Mouse (Mus musculus) hindbrain, embryonic 10.5 days (tissue): ENCODE data around the gene Ptov1. TPM values are rescaled to one million over a fixed set of nuclear protein-coding genes. Genes with fewer than 3 reads are reported as not detected.
A peak's percentile ranks its signal among the peaks of the same experiment; 100 is the strongest.
"Not testable (repeated sequence)": the region's sequence is repeated elsewhere in the genome, so short reads cannot be mapped to it uniquely, and the experiment has no call there.

Experiments
- DNase-seq: peaks from one replicate; pipeline ENCODE4 v3.0.0-alpha.2; 2017; ENCODE audit warnings: low spot score
- H3K27ac ChIP-seq: fragments of 300-500 bp; sonication (generic); 2 replicates; pipeline ENCODE4 v1.5.1; 2016; ENCODE audit warnings: mild to moderate bottlenecking, moderate library complexity
- H3K27me3 ChIP-seq: fragments of 300-500 bp; sonication (generic); 2 replicates; pipeline ENCODE4 v1.6.1; 2016; ENCODE audit warnings: mild to moderate bottlenecking; ENCODE audit not compliant: poor library complexity, insufficient read depth, severe bottlenecking
- H3K36me3 ChIP-seq: fragments of 300-500 bp; sonication (generic); 2 replicates; pipeline ENCODE4 v1.6.1; 2016; ENCODE audit warnings: mild to moderate bottlenecking, moderate library complexity
- H3K4me1 ChIP-seq: fragments of 300-500 bp; sonication (generic); replicated peaks from 2 replicates; pipeline ENCODE4 v1.6.1; 2016; ENCODE audit warnings: mild to moderate bottlenecking
- H3K4me3 ChIP-seq: fragments of 300-500 bp; sonication (generic); 2 replicates; pipeline ENCODE4 v1.5.1; 2016; ENCODE audit warnings: mild to moderate bottlenecking, moderate library complexity
- H3K9me3 ChIP-seq: fragments of 300-500 bp; sonication (generic); 2 replicates; pipeline ENCODE4 v1.6.1; 2016; ENCODE audit warnings: mild to moderate bottlenecking, moderate library complexity
- WGBS: fragments of 180-500 bp; shearing (Covaris S2); methylation state at CpG from one replicate; pipeline ENCODE4 v1.1.7; 2016; 5-methylcytosine and 5-hydroxymethylcytosine counted together
- polyA plus RNA-seq: library from polyadenylated mRNA; unstranded; fragments of >200 nt; fragmentation: Nextera tagmentation; extraction: Ambion mirVana; gene quantifications from 2 replicates; pipeline ENCODE4 v1.2.1, GENCODE M21; 2016

The Ptov1 gene
- polyA plus RNA-seq, 1 experiment from 2014 or later = 579 TPM

DNA sequence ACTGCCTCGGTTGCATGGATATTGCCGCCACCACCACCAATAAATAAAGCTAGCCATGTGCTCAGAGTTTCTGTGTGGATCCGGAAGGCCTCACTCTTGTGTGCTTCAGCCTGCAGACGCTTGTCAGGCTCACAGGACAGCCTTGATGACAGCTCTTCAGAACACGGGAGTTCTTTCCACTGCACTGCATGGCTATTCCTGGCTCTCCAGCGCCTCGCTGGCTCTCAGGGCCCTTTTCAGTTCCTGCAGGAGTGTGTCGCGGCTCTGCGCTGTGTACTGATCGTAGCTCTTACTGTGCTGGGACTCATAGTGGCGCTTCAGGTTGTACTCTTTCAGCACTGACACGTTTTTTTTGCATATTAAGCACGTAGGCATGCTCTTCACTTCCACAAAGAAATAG, 8.2 kb upstream of the Ptov1 start:
- no peak overlapping the region for H3K4me3 ChIP-seq
- H3K4me1 ChIP-seq = peaks cover under 1% of the 10 kb centered on the region; the same call in 1 of the 2 replicates
- H3K9me3 ChIP-seq = no peaks in the 10 kb centered on the region
- WGBS = 92% methylated on average over 14 of the region's 14 CpGs
- H3K27ac ChIP-seq = no peak overlapping the region
- no peak for DNase-seq
- H3K27me3 ChIP-seq = no peaks in the 10 kb centered on the region
- H3K36me3 ChIP-seq = peaks cover 74% of the 10 kb centered on the region

DNA sequence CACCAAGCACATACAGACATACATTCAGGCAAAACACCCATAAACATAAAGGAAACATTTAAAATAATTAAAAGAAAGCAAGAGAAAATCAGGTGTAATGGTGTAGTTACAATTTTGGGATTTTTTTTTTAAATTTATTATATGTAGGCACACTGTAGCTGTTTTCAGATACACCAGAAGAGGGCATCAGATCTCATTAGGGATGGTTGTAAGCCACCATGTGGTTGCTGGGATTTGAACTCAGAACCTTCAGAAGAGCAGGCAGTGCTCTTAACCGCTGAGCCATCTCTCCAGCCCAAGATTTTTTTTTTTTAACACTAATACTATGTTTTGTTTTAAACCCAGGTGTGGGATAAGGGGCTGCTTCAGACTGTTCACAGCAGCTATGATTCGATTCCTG, 2.2 kb upstream of the Ptov1 start:
- not testable (repeated sequence) for H3K9me3 ChIP-seq, H3K27me3 ChIP-seq, H3K4me3 ChIP-seq, DNase-seq, H3K27ac ChIP-seq
- 89% methylated on average over 2 of the region's 2 CpGs for WGBS
- H3K4me1 ChIP-seq = peaks cover 41% of the 10 kb centered on the region
- H3K36me3 ChIP-seq = peaks cover 27% of the 10 kb centered on the region

DNA sequence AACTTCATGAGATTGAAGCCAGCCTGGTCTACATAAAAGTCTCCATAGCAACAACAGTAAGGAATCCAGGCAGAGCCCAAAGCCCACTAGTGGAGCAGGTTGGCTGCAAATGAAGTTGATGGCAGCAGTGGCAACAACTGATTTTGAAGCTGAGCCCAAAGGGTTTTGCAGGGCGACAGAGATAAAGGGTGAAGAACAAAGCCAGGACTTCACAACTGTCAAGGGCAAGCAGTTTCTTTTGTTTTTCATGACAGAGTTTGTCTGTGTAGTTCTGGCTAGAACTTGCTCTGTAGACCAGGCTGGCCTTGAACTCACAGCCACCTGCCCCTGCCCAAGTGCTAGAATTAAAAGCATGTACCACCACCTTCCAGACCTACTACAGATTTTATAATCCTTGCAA, 1.6 kb upstream of the Ptov1 start:
- Histone ChIP-seq H3K27me3 (no peaks in the 10 kb centered on the region), H3K27ac (no peak overlapping the region), H3K9me3 (no peaks in the 10 kb centered on the region), H3K4me3 (no peak overlapping the region), H3K36me3 (peaks cover 27% of the 10 kb centered on the region), H3K4me1 (peaks cover 47% of the 10 kb centered on the region)
- WGBS = 51% methylated on average over 1 of the region's 1 CpGs
- DNase-seq = no peak

DNA sequence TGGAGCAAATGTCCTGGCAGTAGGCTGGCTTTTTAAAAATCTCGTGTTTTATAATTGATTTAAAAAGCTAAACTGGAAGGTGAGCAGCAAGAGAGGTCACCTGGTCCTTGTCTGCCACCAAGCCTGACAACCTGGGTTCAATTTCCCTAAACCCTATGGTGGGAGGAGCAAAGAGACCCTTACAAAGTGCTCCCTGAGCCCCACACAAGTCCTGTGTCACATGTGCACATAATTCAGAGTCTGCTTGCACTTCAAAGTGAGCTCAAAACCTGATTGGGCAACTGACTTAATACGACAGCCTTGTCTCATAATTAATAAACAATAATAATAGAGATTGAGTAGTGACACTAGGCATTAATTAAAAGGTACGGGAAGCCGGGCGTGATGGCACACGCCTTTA, 1.0 kb upstream of the Ptov1 start:
- DNase-seq = no peak
- peak overlapping the region; percentile 95 for H3K4me3 ChIP-seq
- WGBS = 87% methylated on average over 6 of the region's 6 CpGs
- no peaks in the 10 kb centered on the region for H3K27me3 ChIP-seq
- peaks cover 27% of the 10 kb centered on the region for H3K36me3 ChIP-seq
- peaks cover 52% of the 10 kb centered on the region for H3K4me1 ChIP-seq
- peak overlapping the region; percentile 100 for H3K27ac ChIP-seq
- no peaks in the 10 kb centered on the region for H3K9me3 ChIP-seq

DNA sequence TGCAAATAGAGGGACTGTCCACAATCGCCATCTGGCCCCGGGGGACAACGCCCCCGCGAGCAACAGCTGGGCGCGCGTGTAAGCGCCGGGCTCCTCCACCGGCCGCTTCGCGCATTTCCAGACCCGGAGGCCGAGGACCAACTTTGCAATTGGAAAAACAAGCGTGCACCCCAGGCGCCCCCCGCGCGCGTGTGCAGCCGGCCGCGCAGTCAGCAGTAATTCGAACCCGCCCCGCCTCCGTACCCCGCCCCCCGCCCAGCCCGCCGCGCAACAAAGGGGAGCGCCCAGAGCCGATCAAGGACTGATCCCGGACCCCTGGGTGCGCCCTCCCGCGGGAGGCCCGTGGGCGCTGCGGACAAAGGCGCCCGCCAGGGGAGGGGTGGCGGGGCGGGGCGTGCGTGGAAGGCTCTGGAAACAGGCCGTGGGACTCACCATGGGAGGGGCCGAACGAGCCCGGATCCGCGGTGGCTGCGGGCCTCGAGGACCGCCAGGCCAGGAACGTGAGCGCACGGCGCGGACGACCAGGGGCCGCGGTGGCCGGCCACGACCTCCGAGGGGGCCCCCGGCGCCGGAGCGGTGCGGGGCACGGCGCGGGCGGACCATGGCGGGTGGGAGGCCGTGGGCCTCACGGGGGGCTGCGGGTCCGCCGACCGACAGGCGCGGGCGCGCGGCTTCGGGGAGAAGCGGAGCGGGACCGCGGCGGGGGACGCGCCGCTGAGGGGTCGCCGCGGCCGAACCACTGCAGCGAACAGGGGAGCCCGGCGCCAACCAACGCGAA, 480 bp downstream of the Ptov1 start:
- DNase-seq = peak; percentile 79
- Histone ChIP-seq H3K4me1 (peaks cover 62% of the 10 kb centered on the region), H3K36me3 (peaks cover 40% of the 10 kb centered on the region), H3K27ac (peak overlapping the region; percentile 100), H3K4me3 (peak overlapping the region; percentile 95), H3K27me3 (no peaks in the 10 kb centered on the region), H3K9me3 (no peaks in the 10 kb centered on the region)
- WGBS = under 1% methylated on average over 108 of the region's 108 CpGs

DNA sequence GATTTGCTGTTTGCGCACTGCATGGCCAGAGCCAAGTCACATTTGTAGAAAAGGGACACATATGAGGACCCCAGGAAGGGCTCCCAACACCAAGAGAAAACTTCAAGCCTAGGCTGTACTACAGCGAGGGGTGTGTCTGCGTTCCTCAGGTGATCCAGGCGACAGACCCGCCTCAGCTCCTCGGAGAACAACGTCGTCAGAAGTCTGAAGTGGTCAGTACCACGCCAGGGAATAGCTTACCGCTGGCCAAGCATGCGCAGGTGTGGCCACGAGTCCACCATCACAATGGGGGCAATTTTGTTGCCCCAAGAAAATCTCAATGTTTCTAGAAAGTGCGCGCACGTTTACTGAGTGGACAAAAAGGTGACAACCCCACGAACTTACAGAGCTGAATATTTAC, 1.1 kb downstream of the Ptov1 start:
- Histone ChIP-seq H3K4me3 (peak overlapping the region; percentile 95), H3K9me3 (no peaks in the 10 kb centered on the region), H3K4me1 (peaks cover 62% of the 10 kb centered on the region), H3K27ac (peak overlapping the region; percentile 100), H3K36me3 (peaks cover 47% of the 10 kb centered on the region), H3K27me3 (no peaks in the 10 kb centered on the region)
- 6% methylated on average over 16 of the region's 16 CpGs for WGBS
- DNase-seq = no peak

DNA sequence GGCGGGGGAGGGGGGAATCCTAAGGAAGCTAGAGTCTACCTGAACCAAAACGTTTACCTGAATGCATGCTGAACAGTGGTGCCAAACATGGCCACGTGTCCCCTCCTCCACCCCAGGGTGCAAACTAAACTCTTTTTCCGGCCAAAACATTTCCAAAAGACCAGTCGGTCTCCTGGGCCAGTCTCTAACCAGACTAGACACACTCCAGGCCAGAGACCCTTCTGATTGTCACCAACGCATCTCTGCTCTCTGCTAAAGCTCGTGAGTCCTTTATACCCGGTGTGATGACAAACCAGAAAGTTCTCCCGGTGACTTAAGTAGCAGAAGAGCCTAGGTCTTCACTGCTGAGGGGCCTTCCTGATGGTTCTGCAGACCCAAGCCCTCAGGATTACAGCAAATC, 1.8 kb downstream of the Ptov1 start:
- Histone ChIP-seq H3K27me3 (no peaks in the 10 kb centered on the region), H3K27ac (0 out of 2 replicates have a peak overlapping the region, but pooled peaks have one; percentile 100), H3K4me3 (peak overlapping the region; percentile 95), H3K9me3 (no peaks in the 10 kb centered on the region), H3K36me3 (peaks cover 53% of the 10 kb centered on the region), H3K4me1 (peaks cover 61% of the 10 kb centered on the region)
- DNase-seq = no peak
- WGBS = 61% methylated on average over 9 of the region's 9 CpGs

DNA sequence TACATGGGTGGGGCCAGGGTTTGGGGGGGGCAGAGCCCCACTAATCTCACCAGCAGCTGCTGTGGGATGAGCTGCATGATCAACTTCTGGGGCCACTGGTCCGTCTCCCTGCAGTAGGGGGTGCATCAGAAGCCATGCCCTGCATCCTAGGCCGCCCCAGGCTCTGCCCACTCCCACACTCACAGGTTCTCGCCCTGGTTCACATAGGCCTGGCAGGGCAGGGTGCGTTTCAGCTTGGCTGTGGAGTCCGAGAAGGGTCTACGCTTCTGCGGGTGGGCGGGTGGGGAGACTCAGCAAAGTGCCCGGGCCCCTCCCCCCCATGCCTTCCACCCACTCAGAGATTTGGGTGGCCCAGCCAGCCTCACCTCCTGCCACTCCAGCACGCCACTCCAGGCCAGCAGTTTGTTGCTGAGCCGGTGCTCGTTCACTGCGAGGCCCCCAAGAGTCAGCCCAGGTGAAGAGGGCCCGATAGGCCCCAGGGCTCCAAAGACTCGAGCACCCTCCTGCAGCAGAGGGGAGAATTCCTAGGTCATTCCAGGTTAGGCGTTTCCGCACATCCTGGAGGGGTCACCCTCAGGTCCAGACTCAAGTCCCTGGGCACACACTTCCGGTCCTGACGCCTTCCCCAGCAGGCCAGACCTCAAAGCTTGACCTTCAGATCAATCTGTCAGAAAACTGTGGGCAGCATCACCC, 2.4 kb downstream of the Ptov1 start:
- H3K27ac ChIP-seq = peak overlapping the region; percentile 29
- peaks cover 60% of the 10 kb centered on the region for H3K36me3 ChIP-seq
- DNase-seq = no peak

DNA sequence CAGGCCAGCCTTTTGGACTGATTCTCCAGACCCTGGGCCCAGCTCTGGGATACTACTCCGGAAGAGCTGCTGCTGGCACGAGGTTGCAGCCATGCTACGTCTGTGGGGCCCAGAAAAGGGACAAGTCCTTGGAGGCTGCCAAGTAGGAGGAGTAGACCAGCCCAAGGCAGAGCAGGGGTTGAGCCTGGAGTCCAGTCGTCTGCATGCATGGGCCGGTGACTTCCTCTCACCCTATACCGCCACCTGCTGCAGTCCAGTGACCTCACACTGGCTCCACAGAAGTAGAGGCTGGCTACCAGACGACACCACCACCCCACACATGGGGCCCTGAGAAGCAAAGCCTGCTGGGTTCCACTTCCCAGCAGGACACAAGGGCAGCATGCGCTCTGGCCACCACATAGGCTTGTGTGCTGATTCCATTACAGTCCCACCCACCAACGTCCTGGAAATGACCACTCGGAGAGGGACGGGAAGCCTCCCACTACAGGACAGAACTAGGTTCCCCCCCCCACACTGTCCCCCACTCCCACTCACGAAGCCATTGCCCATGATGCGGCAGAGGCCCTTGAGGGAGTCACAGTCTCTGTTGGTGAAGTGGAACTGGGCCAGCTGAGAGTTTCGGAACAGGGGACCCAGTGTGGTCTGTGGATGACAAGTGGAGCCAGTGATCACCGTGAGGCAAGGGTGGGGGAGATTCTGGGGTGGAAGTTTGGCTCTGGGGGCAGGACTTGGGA, 3.1 kb downstream of the Ptov1 start:
- no peaks in the 10 kb centered on the region for H3K9me3 ChIP-seq
- H3K27ac ChIP-seq = no peak overlapping the region
- peaks cover 60% of the 10 kb centered on the region for H3K4me1 ChIP-seq
- H3K36me3 ChIP-seq = peaks cover 67% of the 10 kb centered on the region
- no peak for DNase-seq
- WGBS = 73% methylated on average over 15 of the region's 15 CpGs
- H3K4me3 ChIP-seq = peak overlapping the region; percentile 95
- no peaks in the 10 kb centered on the region for H3K27me3 ChIP-seq

More for the DNA sequence above, 2.4 kb downstream of the Ptov1 start:
- no peaks in the 10 kb centered on the region for H3K27me3 ChIP-seq
- H3K4me3 ChIP-seq = peak overlapping the region; percentile 95
- 79% methylated on average over 19 of the region's 19 CpGs for WGBS
- H3K4me1 ChIP-seq = peaks cover 59% of the 10 kb centered on the region
- no peaks in the 10 kb centered on the region for H3K9me3 ChIP-seq

DNA sequence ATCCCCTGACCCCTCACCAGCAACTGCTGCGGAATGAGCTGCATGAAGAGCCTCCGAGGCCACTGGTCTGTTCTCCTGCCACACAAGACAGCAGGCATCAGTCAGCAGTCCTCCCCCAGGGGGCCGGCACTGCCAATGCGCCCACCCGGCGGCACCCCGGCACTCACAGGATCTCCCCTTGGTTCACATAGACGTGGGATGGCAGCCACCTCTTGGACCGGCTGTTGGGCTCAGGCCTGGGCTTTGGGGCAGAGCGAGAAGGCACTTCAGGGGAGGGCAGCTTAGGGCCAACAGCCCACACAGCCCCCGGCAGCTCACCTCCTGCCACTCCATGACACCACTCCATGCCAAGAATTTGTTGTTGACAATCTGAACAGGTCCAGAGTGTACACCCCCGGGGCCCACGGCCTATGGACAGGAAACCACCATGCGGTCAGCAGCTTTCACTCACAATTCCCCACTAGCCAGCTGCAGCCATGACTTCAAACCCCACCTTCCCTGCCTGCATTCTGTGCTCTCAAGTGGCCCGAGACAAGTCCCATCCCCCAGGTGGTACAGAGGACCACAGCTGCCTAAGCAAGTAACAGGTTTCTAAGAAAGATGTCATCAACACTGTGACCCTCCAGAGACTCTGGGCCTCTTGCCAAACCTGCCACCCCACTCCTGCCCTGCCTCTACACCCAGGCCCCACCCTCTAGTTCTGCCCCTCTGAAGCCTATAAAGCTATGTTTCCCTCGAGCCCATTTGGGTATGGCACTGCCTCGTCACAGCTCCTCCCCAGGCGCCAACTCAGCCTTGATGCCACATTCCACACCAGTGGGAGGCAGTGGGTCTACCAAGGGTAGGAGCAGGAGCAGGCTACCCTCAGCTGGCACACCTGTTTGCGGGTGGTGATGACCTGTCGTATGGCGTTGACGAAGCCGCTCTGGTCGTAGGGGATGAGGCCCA, 4.7 kb downstream of the Ptov1 start:
- H3K27ac ChIP-seq = no peak overlapping the region
- no peak for DNase-seq
- H3K9me3 ChIP-seq = no peaks in the 10 kb centered on the region
- peaks cover 82% of the 10 kb centered on the region for H3K36me3 ChIP-seq
- H3K4me1 ChIP-seq = peaks cover 61% of the 10 kb centered on the region
- peak overlapping the region; percentile 20; the same call in 1 of the 2 replicates for H3K4me3 ChIP-seq
- WGBS = 88% methylated on average over 24 of the region's 24 CpGs
- H3K27me3 ChIP-seq = no peaks in the 10 kb centered on the region

DNA sequence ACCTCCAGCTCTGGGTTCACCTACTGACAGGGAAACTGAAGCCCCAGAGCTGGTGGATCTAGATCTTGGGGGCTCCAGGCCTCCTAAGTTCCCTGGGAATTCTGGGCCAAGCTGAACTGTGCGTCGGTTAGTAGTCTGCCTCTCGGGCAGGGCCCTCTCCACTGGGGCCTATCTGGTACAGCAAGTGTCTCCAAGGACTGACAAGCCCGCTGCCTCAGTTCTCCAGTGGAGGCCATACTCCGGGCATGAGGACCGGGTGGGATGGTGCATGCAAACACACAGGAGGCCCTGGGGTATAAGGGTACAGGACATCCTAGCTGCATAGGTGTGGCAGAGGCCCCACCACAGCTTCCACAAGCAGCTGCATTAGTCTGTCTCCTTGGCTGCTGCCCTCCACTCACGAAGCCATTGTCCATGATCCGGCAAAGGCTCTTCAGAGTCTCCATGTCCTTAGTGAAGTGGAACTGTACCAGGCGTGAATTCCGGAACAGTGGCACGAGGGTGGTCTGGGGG, 5.5 kb downstream of the Ptov1 start:
- no peak overlapping the region for H3K27ac ChIP-seq
- H3K9me3 ChIP-seq = no peaks in the 10 kb centered on the region
- 91% methylated on average over 11 of the region's 11 CpGs for WGBS
- no peak for DNase-seq
- H3K4me1 ChIP-seq = peaks cover 61% of the 10 kb centered on the region
- no peaks in the 10 kb centered on the region for H3K27me3 ChIP-seq
- H3K36me3 ChIP-seq = peaks cover 90% of the 10 kb centered on the region
- peak overlapping the region; percentile 20; the same call in 1 of the 2 replicates for H3K4me3 ChIP-seq

DNA sequence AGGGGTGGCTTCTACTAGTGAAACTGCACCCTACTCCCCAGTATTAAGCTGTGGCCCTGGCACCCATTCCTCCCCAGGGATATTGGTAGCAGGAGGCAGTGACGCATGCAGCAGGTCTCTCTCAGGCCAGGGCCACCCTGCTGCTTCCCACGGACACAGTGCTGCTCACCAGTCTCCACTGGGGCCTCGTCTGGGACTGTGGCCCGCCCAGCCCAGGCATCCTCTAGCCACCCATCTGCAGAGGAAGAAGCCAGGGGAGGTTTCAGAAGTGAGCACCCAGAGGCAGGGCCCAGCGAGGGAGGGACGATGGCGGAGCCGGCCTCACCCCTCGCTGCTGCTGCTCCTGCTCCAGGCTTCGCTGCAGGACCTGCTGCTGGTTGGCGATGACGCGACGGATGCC, 6.4 kb downstream of the Ptov1 start:
- H3K9me3 ChIP-seq = no peaks in the 10 kb centered on the region
- no peaks in the 10 kb centered on the region for H3K27me3 ChIP-seq
- 93% methylated on average over 14 of the region's 14 CpGs for WGBS
- no peak overlapping the region for H3K27ac ChIP-seq
- H3K4me1 ChIP-seq = peaks cover 63% of the 10 kb centered on the region
- peaks cover 90% of the 10 kb centered on the region for H3K36me3 ChIP-seq
- no peak for DNase-seq
- H3K4me3 ChIP-seq = peak overlapping the region; percentile 20; the same call in 1 of the 2 replicates
